Mouse (Mus musculus): ENCODE measurements at regions not wholly inside any gene's neighbourhood (a gene's known extent, or its start where the extent isn't known, plus 50 kb on each side); places are given as distances from the start of the nearest gene placed in this dataset.

- TF ChIP-seq MAFK (IDR thresholded peaks at IDR 0.05; ENCODE audit: insufficient read depth, low read depth, low read length) (no peak), ZC3H11A (IDR thresholded peaks at IDR 0.05; ENCODE audit: borderline replicate concordance, low read depth, low read length) (no peak), HCFC1 (IDR thresholded peaks at IDR 0.05; ENCODE audit: borderline replicate concordance, insufficient read depth, low read length) (no peak), CHD2 (IDR thresholded peaks at IDR 0.05; ENCODE audit: low read depth, low read length) (no peak), ZNF384 (IDR thresholded peaks at IDR 0.05; ENCODE audit: low read depth, low read length) (no peak)
- no peak overlapping the region for H3K4me3 ChIP-seq (ENCODE audit: insufficient read depth in 1 of 2, low read depth in 1 of 2, low read length in 2 of 2, poor library complexity in 1 of 2, severe bottlenecking in 1 of 2)
- H3K36me3 ChIP-seq (ENCODE audit: control insufficient read depth, insufficient read depth, low read length, poor library complexity, severe bottlenecking) = peaks cover 10% of the 10 kb centered on the region; the same call in 1 of the 2 replicates
- no peaks in the 10 kb centered on the region; a peak in 1 of 4 replicates for H3K4me1 ChIP-seq (ENCODE audit: control insufficient read depth in 2 of 2, insufficient read depth in 2 of 2, low read length in 2 of 2, poor library complexity in 1 of 2)
- in situ Hi-C loops (cut with MboI; ENCODE audit: low sequenced_read_pairs in 2 of 2, unreplicated experiment in 2 of 2) = no loop called here
- no peak overlapping the region for H3K27ac ChIP-seq (ENCODE audit: insufficient read depth, low read depth, low read length, poor library complexity, severe bottlenecking)
- no peaks in the 10 kb centered on the region for H3K9me3 ChIP-seq (ENCODE audit: control insufficient read depth, insufficient read depth, low read depth, low read length)
- H3K9ac ChIP-seq (ENCODE audit: insufficient read depth, low read depth, low read length, poor library complexity, severe bottlenecking) = no peak overlapping the region
- DNase-seq (ENCODE audit: low read depth, low spot score) = no peak
These were observed 1308.9 kb upstream of the A1bg start for GRCm38 (mm10) chr15:62231709-62232108.

- H3K36me3 ChIP-seq (ENCODE audit: control insufficient read depth, insufficient read depth, low read length, poor library complexity, severe bottlenecking) = peaks cover 10% of the 10 kb centered on the region; the same call in 1 of the 2 replicates
- in situ Hi-C loops (cut with MboI; ENCODE audit: low sequenced_read_pairs in 2 of 2, unreplicated experiment in 2 of 2) = no loop called here
- no peak overlapping the region for H3K4me3 ChIP-seq (ENCODE audit: insufficient read depth in 1 of 2, low read depth in 1 of 2, low read length in 2 of 2, poor library complexity in 1 of 2, severe bottlenecking in 1 of 2)
These were observed 1308.0 kb upstream of the A1bg start for GRCm38 (mm10) chr15:62230773-62231172.

GRCm38 (mm10) chr15:62229491-62230283, 1306.9 kb upstream of the A1bg start:
- H3K9me3 ChIP-seq (ENCODE audit: control insufficient read depth, insufficient read depth, low read depth, low read length) = no peaks in the 10 kb centered on the region
- no peak overlapping the region for H3K27ac ChIP-seq (ENCODE audit: insufficient read depth, low read depth, low read length, poor library complexity, severe bottlenecking)
- H3K9ac ChIP-seq (ENCODE audit: insufficient read depth, low read depth, low read length, poor library complexity, severe bottlenecking) = no peak overlapping the region
- no peak for DNase-seq (ENCODE audit: low read depth, low spot score)
- H3K4me3 ChIP-seq (ENCODE audit: insufficient read depth in 1 of 2, low read depth in 1 of 2, low read length in 2 of 2, poor library complexity in 1 of 2, severe bottlenecking in 1 of 2) = no peak overlapping the region
- in situ Hi-C loops (cut with MboI; ENCODE audit: low sequenced_read_pairs in 2 of 2, unreplicated experiment in 2 of 2) = no loop called here
- no peaks in the 10 kb centered on the region; a peak in 1 of 4 replicates for H3K4me1 ChIP-seq (ENCODE audit: control insufficient read depth in 2 of 2, insufficient read depth in 2 of 2, low read length in 2 of 2, poor library complexity in 1 of 2)
- TF ChIP-seq ZC3H11A (IDR thresholded peaks at IDR 0.05; ENCODE audit: borderline replicate concordance, low read depth, low read length) (no peak), CHD2 (IDR thresholded peaks at IDR 0.05; ENCODE audit: low read depth, low read length) (no peak)
- peaks cover 10% of the 10 kb centered on the region; the same call in 1 of the 2 replicates for H3K36me3 ChIP-seq (ENCODE audit: control insufficient read depth, insufficient read depth, low read length, poor library complexity, severe bottlenecking)

More at GRCm38 (mm10) chr15:62230773-62231172, 1308.0 kb upstream of the A1bg start:
- no peaks in the 10 kb centered on the region; a peak in 1 of 4 replicates for H3K4me1 ChIP-seq (ENCODE audit: control insufficient read depth in 2 of 2, insufficient read depth in 2 of 2, low read length in 2 of 2, poor library complexity in 1 of 2)
- no peak for DNase-seq (ENCODE audit: low read depth, low spot score)
- H3K27ac ChIP-seq (ENCODE audit: insufficient read depth, low read depth, low read length, poor library complexity, severe bottlenecking) = no peak overlapping the region
- H3K9me3 ChIP-seq (ENCODE audit: control insufficient read depth, insufficient read depth, low read depth, low read length) = no peaks in the 10 kb centered on the region
- TF ChIP-seq ZC3H11A (IDR thresholded peaks at IDR 0.05; ENCODE audit: borderline replicate concordance, low read depth, low read length) (no peak), MAFK (IDR thresholded peaks at IDR 0.05; ENCODE audit: insufficient read depth, low read depth, low read length) (no peak), CHD2 (IDR thresholded peaks at IDR 0.05; ENCODE audit: low read depth, low read length) (no peak), ZNF384 (IDR thresholded peaks at IDR 0.05; ENCODE audit: low read depth, low read length) (no peak), HCFC1 (IDR thresholded peaks at IDR 0.05; ENCODE audit: borderline replicate concordance, insufficient read depth, low read length) (no peak)
- H3K9ac ChIP-seq (ENCODE audit: insufficient read depth, low read depth, low read length, poor library complexity, severe bottlenecking) = no peak overlapping the region

- TF ChIP-seq ZC3H11A (IDR thresholded peaks at IDR 0.05; ENCODE audit: borderline replicate concordance, low read depth, low read length) (no peak), ZNF384 (IDR thresholded peaks at IDR 0.05; ENCODE audit: low read depth, low read length) (no peak), HCFC1 (IDR thresholded peaks at IDR 0.05; ENCODE audit: borderline replicate concordance, insufficient read depth, low read length) (no peak), MAFK (IDR thresholded peaks at IDR 0.05; ENCODE audit: insufficient read depth, low read depth, low read length) (no peak), CHD2 (IDR thresholded peaks at IDR 0.05; ENCODE audit: low read depth, low read length) (no peak)
- no peaks in the 10 kb centered on the region; a peak in 1 of 4 replicates for H3K4me1 ChIP-seq (ENCODE audit: control insufficient read depth in 2 of 2, insufficient read depth in 2 of 2, low read length in 2 of 2, poor library complexity in 1 of 2)
- H3K9me3 ChIP-seq (ENCODE audit: control insufficient read depth, insufficient read depth, low read depth, low read length) = no peaks in the 10 kb centered on the region
- no peak overlapping the region for H3K4me3 ChIP-seq (ENCODE audit: insufficient read depth in 1 of 2, low read depth in 1 of 2, low read length in 2 of 2, poor library complexity in 1 of 2, severe bottlenecking in 1 of 2)
- DNase-seq (ENCODE audit: low read depth, low spot score) = no peak
- no peak overlapping the region for H3K9ac ChIP-seq (ENCODE audit: insufficient read depth, low read depth, low read length, poor library complexity, severe bottlenecking)
- no peak overlapping the region for H3K27ac ChIP-seq (ENCODE audit: insufficient read depth, low read depth, low read length, poor library complexity, severe bottlenecking)
- peaks cover 10% of the 10 kb centered on the region; the same call in 1 of the 2 replicates for H3K36me3 ChIP-seq (ENCODE audit: control insufficient read depth, insufficient read depth, low read length, poor library complexity, severe bottlenecking)
- in situ Hi-C loops (cut with MboI; ENCODE audit: low sequenced_read_pairs in 2 of 2, unreplicated experiment in 2 of 2) = no loop called here
These were observed 1306.2 kb upstream of the A1bg start for GRCm38 (mm10) chr15:62229023-62229422.

Measured in ES-E14 (cell line).